8 mouse cellular contexts compared by ENCODE assay signal in the genomic region with DNA sequence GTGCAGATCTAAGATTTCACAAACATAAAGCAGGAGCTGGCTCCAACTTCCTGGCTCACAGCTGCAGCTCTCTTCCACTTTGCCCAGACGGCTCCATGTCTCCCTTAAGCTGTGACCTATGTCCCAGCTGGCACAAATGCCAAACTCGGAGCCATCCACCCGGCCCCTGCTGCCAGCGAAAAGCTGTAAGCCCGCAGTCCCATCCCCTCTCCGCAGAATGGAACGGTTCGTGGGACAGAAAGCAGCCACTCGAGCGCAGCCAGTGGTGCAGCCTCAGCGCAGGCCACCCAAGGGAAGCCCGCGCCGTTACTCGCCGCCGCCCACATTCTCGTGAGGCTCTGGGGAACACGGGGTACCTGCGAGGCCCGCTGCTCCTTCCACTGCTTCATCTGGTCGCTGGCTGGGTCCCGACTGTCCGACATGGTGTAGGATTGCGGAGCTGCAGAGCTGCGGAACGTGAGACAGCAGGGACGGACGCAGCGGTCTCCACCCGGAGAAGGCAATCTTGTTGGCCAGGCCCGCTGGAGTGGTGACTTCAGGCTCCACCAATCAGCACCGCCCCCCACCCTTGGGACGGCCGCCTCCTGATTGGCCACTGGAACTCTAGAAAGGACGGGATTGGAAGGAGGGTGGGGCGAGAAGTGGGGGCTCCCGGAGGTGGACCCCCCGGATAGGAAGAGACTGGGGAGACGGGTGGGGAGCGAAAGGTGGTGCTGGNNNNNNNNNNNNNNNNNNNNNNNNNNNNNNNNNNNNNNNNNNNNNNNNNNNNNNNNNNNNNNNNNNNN. TPM values are rescaled to one million over a fixed set of nuclear protein-coding genes. Genes with fewer than 3 reads are reported as not detected.
DNase-seq lines count a peak whose midpoint lies in the region; ATAC-seq and TF ChIP-seq lines count a peak whose summit lies in the region.

A gene (minus strand): TSS at position 544 of the 785 bp plus-strand sequence.

- DNase-seq in ZHBTc4 (ENCODE audit: low read depth, low spot score): peak; percentile 91
- DNase-seq in gastrocnemius, adult 2 months: peak; percentile 98
- DNase-seq in hindbrain, postnatal 0 days (ENCODE audit: low spot score): peak; percentile 96
- DNase-seq in left cerebral cortex, adult 2 months (ENCODE audit: extremely low spot score in 1 of 2, low spot score in 2 of 2): peak; percentile 94 to 95
- DNase-seq in right cerebral cortex, adult 2 months (ENCODE audit: low spot score in 2 of 2): peak; percentile 97
- peak; percentile 98 for DNase-seq in urinary bladder, postnatal 14 days (ENCODE audit: low spot score)

- peak within 1 kb of the TSS; percentile 84 for H3K4me3 ChIP-seq in gastrocnemius, adult 2 months
- peak within 1 kb of the TSS; percentile 87 for H3K4me3 ChIP-seq in hindbrain, postnatal 0 days (ENCODE audit: low read length)
- H3K4me3 ChIP-seq in left cerebral cortex, adult 2 months: peak within 1 kb of the TSS; percentile 60

- peak within 1 kb of the TSS; percentile 68 for H3K4me2 ChIP-seq in hindbrain, postnatal 0 days (ENCODE audit: low read depth, low read length)

- no peaks in the 10 kb centered on the region for H3K9me3 ChIP-seq in hindbrain, postnatal 0 days (ENCODE audit: low read length)

- under 1% methylated on average over 41 of the region's 41 CpGs for WGBS in hindbrain, postnatal 0 days

- H3K4me1 ChIP-seq in hindbrain, postnatal 0 days (ENCODE audit: insufficient read depth, low read length): peaks cover 7% of the 10 kb centered on the region; the same call in 1 of the 2 replicates

- peak within 1 kb of the TSS; percentile 99 for H3K27ac ChIP-seq in gastrocnemius, adult 2 months
- H3K27ac ChIP-seq in hindbrain, postnatal 0 days: peak within 1 kb of the TSS; percentile 98
- H3K27ac ChIP-seq in left cerebral cortex, adult 2 months: peak within 1 kb of the TSS; percentile 91

- intact Hi-C loops in gastrocnemius, adult 2 months (cut with DNase I): no loop called here
- intact Hi-C loops in left cerebral cortex, adult 2 months (cut with DNase I): loop anchor here (5.0 kb wide), 1 partner anchor 312 kb away; a partner anchor contains a TSS

- H3K27me3 ChIP-seq in hindbrain, postnatal 0 days (ENCODE audit: insufficient read depth, low read length): no peaks in the 10 kb centered on the region

- peak within 1 kb of the TSS; percentile 83 for H3K9ac ChIP-seq in hindbrain, postnatal 0 days (replicated peaks; ENCODE audit: low read length)

- no peak for TF ChIP-seq CTCF in gastrocnemius, adult 2 months (IDR thresholded peaks at IDR 0.05)
- no peak for TF ChIP-seq CTCF in hindbrain, postnatal 0 days (IDR thresholded peaks at IDR 0.05; ENCODE audit: low read depth)
- no peak for TF ChIP-seq CTCF in left cerebral cortex, adult 2 months (IDR thresholded peaks at IDR 0.05)

- no peaks in the 10 kb centered on the region for H3K36me3 ChIP-seq in hindbrain, postnatal 0 days (ENCODE audit: insufficient read depth, low read length)

- ATAC-seq in common myeloid progenitor, adult 5-6 weeks (replicated peaks; ENCODE audit: low read depth, poor library complexity, severe bottlenecking): peak; percentile 92
- peak; percentile 99 for ATAC-seq in hindbrain, postnatal 0 days
- peak; percentile 90 for ATAC-seq in megakaryocyte, adult 5-6 weeks (ENCODE audit: poor library complexity, severe bottlenecking)

RNA-seq across cellular contexts. Expression of the gene that starts here (rescaled TPM):
- total RNA-seq in common myeloid progenitor, adult 5-6 weeks (2017): 44.3 and 49.5 TPM in 2 replicates
- 100 to 1,000 TPM in 1 of 2 experiments, 10 to 100 TPM in 1; 77.9 to 127 TPM for total RNA-seq in gastrocnemius, adult 2 months (2021)
- total RNA-seq in hindbrain, postnatal 0 days (2014; rRNA removed): 112 and 116 TPM in 2 replicates
- 58.5 and 71.4 TPM in 2 replicates for polyA plus RNA-seq in hindbrain, postnatal 0 days (2015; fragmentation: Nextera tagmentation; extraction: Ambion mirVana)
- total RNA-seq in left cerebral cortex, adult 2 months (2021): 10 to 100 TPM; 42.5 to 46.9 TPM
- total RNA-seq in megakaryocyte, adult 5-6 weeks (2015): 114 and 125 TPM in 2 replicates
- total RNA-seq in megakaryocyte, adult 5-6 weeks (2017): 42.0 and 45.3 TPM in 2 replicates

Comparison
In these comparisons a context has a peak if more than half of its experiments do, and no peak if none do; other contexts are left out.
1. Peak in every context shown above with its lines: DNase-seq, ATAC-seq, H3K4me3 ChIP-seq and H3K27ac ChIP-seq.